Mouse (Mus musculus) erythroblast, embryonic 14.5 days (primary cell): ENCODE data around the gene Phldb1.

Experiments used
- GATA1 ChIP-seq: IDR thresholded peaks from 2 replicates; pipeline ENCODE4 v1.6.1; 2012; ENCODE audit warnings: low read length, inconsistent platforms, mixed read lengths
- TAL1 ChIP-seq: IDR thresholded peaks from 3 replicates; pipeline ENCODE4 v1.6.1; 2012; ENCODE audit warnings: low read length, inconsistent platforms, mixed read lengths

DNA sequence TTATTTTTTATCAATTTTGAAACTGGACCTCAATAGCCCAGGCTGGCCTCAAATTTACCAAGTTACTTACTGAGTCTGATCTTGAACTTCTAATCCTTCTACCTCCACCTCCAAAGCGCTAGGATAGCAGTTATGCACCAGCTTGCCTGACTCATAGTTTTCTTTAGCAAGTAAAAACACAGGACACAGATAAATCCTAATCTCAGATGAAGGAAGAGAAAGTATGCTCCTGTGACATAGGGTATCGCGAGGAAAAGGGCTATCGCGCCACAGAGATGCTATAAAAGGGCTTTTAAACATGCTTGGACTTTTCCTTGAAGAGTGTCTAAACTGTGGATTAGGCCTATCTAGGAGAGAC, 37.4 kb upstream of the Phldb1 start:
- TF ChIP-seq GATA1 = no peak
- no peak for TF ChIP-seq TAL1
